Mouse (Mus musculus): ENCODE data around the gene Gm21973.

DNA sequence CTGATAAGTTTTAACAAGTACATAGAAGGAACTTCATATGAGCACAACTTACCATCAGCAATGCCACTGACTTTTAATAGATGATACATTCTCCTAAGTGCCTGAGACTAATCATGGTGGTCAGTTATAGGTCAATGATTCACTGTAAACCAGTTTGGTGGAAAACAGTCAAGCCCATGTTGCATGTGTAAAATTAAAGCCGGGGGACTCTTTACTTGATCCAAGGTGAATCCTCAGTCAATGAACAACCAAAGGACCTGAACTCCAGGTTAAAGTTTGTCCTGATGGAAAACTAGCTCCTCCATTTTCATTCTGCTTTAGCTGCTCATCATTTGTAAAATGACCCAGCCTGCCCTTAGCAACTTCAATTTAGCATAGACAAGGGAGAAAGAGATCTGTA lies 7.4 kb downstream of the Gm21973 start:
- TF ChIP-seq CTCF (conservative IDR thresholded peaks at IDR 0.05; ENCODE audit: low read length): no peak
- no peak for TF ChIP-seq NANOG (IDR thresholded peaks at IDR 0.05; ENCODE audit: borderline replicate concordance, low read length)

All from E14TG2a.4 (cell line).